Mouse (Mus musculus) ES-Bruce4 (cell line): Measurements from ENCODE around the gene Cdca4. TPM values are rescaled to one million over a fixed set of nuclear protein-coding genes. Genes with fewer than 3 reads are reported as not detected.

Experiments
- H3K27ac ChIP-seq: 2 replicates; pipeline ENCODE4 v1.5.1; 2012; ENCODE audit warnings: low read length, inconsistent platforms; ENCODE audit not compliant: insufficient read depth
- H3K27me3 ChIP-seq: 2 replicates; pipeline ENCODE4 v1.6.1; 2012; ENCODE audit warnings: mild to moderate bottlenecking, low read length, inconsistent platforms; ENCODE audit not compliant: control insufficient read depth, poor library complexity, insufficient read depth, severe bottlenecking
- H3K36me3 ChIP-seq: 2 replicates; pipeline ENCODE4 v1.6.1; 2012; ENCODE audit warnings: inconsistent platforms, mild to moderate bottlenecking, low read length, moderate library complexity; ENCODE audit not compliant: control insufficient read depth, poor library complexity, insufficient read depth, severe bottlenecking
- H3K4me1 ChIP-seq: one replicate; pipeline ENCODE4 v1.8.1; 2011; ENCODE audit warnings: low read length; ENCODE audit not compliant: control insufficient read depth, insufficient read depth
- H3K4me3 ChIP-seq: 2 replicates; pipeline ENCODE4 v1.5.1; 2011; ENCODE audit warnings: low read depth, mild to moderate bottlenecking, low read length
- H3K9ac ChIP-seq: 2 replicates; pipeline ENCODE4 v1.6.1; 2012; ENCODE audit warnings: low read depth, mild to moderate bottlenecking, inconsistent platforms; ENCODE audit not compliant: poor library complexity, severe bottlenecking
- H3K9me3 ChIP-seq: replicated peaks from 2 replicates; pipeline ENCODE4 v1.6.1; 2012; ENCODE audit warnings: mild to moderate bottlenecking, low read length, inconsistent platforms; ENCODE audit not compliant: control insufficient read depth, poor library complexity, insufficient read depth, severe bottlenecking
- CTCF ChIP-seq: IDR thresholded peaks from one replicate; pipeline ENCODE4 v1.8.1; 2011; ENCODE audit warnings: low read depth, low read length
- EP300 ChIP-seq: IDR thresholded peaks from 2 replicates; pipeline ENCODE4 v1.6.1; 2011; ENCODE audit warnings: low read depth, low read length; ENCODE audit not compliant: insufficient read depth
- POLR2A ChIP-seq: IDR thresholded peaks from one replicate; pipeline ENCODE4 v1.8.1; 2011; ENCODE audit warnings: low read length; ENCODE audit not compliant: insufficient read depth
- polyA plus RNA-seq: library from polyadenylated mRNA; stranded (reverse); fragments of >200 nt; gene quantifications from 2 replicates; pipeline ENCODE4 v1.2.4, GENCODE M21; 2011; ENCODE audit warnings: low read depth; ENCODE audit not compliant: missing spikeins, insufficient read depth, insufficient read length

Cdca4 gene
- polyA plus RNA-seq, 1 experiment: 59.1 TPM

GRCm38 (mm10) chr12:112806044-112806443, 23.2 kb downstream of the Cdca4 start:
- Histone ChIP-seq H3K9me3 (no peaks in the 10 kb centered on the region), H3K9ac (no peak overlapping the region), H3K36me3 (no peaks in the 10 kb centered on the region), H3K27me3 (no peaks in the 10 kb centered on the region), H3K4me1 (no peaks in the 10 kb centered on the region), H3K4me3 (no peak overlapping the region), H3K27ac (no peak overlapping the region)
- TF ChIP-seq EP300 (no peak), POLR2A (no peak), CTCF (no peak)

GRCm38 (mm10) chr12:112804046-112804445, 25.2 kb downstream of the Cdca4 start:
- no peak overlapping the region for H3K27ac ChIP-seq
- H3K27me3 ChIP-seq: no peaks in the 10 kb centered on the region
- no peaks in the 10 kb centered on the region for H3K36me3 ChIP-seq
- H3K9ac ChIP-seq: no peak overlapping the region
- no peaks in the 10 kb centered on the region for H3K9me3 ChIP-seq
- H3K4me3 ChIP-seq: no peak overlapping the region
- H3K4me1 ChIP-seq: no peaks in the 10 kb centered on the region
- TF ChIP-seq EP300 (no peak), POLR2A (no peak), CTCF (no peak)

GRCm38 (mm10) chr12:112802917-112803316, 26.3 kb downstream of the Cdca4 start:
- Histone ChIP-seq H3K9me3 (no peaks in the 10 kb centered on the region), H3K36me3 (no peaks in the 10 kb centered on the region), H3K27ac (no peak overlapping the region), H3K4me3 (no peak overlapping the region), H3K27me3 (no peaks in the 10 kb centered on the region), H3K4me1 (no peaks in the 10 kb centered on the region), H3K9ac (no peak overlapping the region)
- no peak for TF ChIP-seq POLR2A
- no peak for TF ChIP-seq EP300
- no peak for TF ChIP-seq CTCF

- Histone ChIP-seq H3K9ac (peak within 1 kb of the TSS; percentile 65), H3K4me3 (peak within 1 kb of the TSS; percentile 77), H3K4me1 (peaks cover 3% of the 10 kb centered on the region), H3K27me3 (no peaks in the 10 kb centered on the region), H3K36me3 (no peaks in the 10 kb centered on the region), H3K27ac (no peak within 1 kb of the TSS), H3K9me3 (no peaks in the 10 kb centered on the region)
- TF ChIP-seq CTCF (no peak), POLR2A (peak; percentile 78), EP300 (no peak)
Observed at GRCm38 (mm10) chr12:112801864-112802846, 27.1 kb downstream of the Cdca4 start, which contains the start of gene Ahnak2. TSS of gene Ahnak2 (minus strand) at chr12:112802657.

GRCm38 (mm10) chr12:112800476-112800875, 28.7 kb downstream of the Cdca4 start:
- Histone ChIP-seq H3K4me1 (peaks cover 7% of the 10 kb centered on the region), H3K9ac (no peak overlapping the region), H3K27me3 (no peaks in the 10 kb centered on the region), H3K36me3 (no peaks in the 10 kb centered on the region), H3K9me3 (no peaks in the 10 kb centered on the region), H3K4me3 (no peak overlapping the region), H3K27ac (no peak overlapping the region)
- peak; percentile 80 for TF ChIP-seq CTCF
- TF ChIP-seq EP300: no peak

- no peak for TF ChIP-seq EP300
- no peak for TF ChIP-seq CTCF
- no peak for TF ChIP-seq POLR2A
- Histone ChIP-seq H3K4me1 (peaks cover 7% of the 10 kb centered on the region), H3K27me3 (no peaks in the 10 kb centered on the region), H3K4me3 (no peak overlapping the region), H3K27ac (no peak overlapping the region), H3K9ac (no peak overlapping the region), H3K36me3 (no peaks in the 10 kb centered on the region), H3K9me3 (no peaks in the 10 kb centered on the region)
Observed at GRCm38 (mm10) chr12:112799237-112799970, 29.8 kb downstream of the Cdca4 start.
